ENCODE assay signal across 9 mouse cellular contexts in the genomic region with DNA sequence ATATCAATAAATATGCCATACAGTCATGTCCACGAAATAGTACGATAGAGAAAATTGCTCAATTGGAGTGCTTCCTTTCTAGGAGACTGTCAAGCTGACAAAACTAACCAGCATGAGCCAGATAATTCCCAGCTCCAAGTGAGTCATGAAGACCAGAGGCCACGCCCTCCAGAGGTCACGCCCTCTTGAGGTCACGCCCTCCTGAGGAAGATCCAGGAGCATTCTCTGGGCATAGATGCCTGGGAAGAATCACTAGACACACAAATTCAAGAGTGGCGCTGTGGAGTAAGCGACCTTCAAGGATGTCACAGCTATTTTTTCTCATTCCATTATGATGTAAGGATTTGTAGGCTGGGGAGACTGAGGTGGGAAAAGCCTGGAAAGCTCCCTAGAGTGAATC.
DNase-seq lines count a peak whose midpoint lies in the region; ATAC-seq lines count a peak whose summit lies in the region.
"Had no signal": no experiment of that assay in that cellular context is flagged by ENCODE, and none has a peak within 500 bp of the region (broad histone marks: within the 10 kb centered on the region; RNA-seq: fewer than 3 reads in every experiment).

No protein-coding gene starts in this region.

- peak; percentile 9 to 55 for DNase-seq in adrenal gland, adult (ENCODE audit: inconsistent age in 2 of 2, low spot score in 1 of 2)
- no peak for DNase-seq in adrenal gland, postnatal 4 days (ENCODE audit: low spot score in 2 of 2)
- DNase-seq in left cerebral cortex, adult 18-20 months (ENCODE audit: low spot score in 2 of 2), result peak; percentile 8 to 16
- no peak for DNase-seq in left cerebral cortex, adult 11 months (ENCODE audit: low spot score)
- peak; percentile 76 for DNase-seq in ZHBTc4 (ENCODE audit: low read depth, low spot score)
- peak; percentile 68 for DNase-seq in lung, postnatal 36 days
- DNase-seq in ovary, postnatal 14 days (ENCODE audit: low spot score), result no peak
- DNase-seq: layer of hippocampus, adult 9-11 months had no signal

- ATAC-seq in inflammation-experienced regulatory T-cells, adult 6 months, result no peak

Comparison
In these comparisons a context has a peak if more than half of its experiments do, and no peak if none do; other contexts are left out.
1. DNase-seq: peak in adrenal gland, adult (2 of 2), left cerebral cortex, adult 18-20 months (2 of 2), ZHBTc4 (single experiment) and lung, postnatal 36 days (single experiment); none in adrenal gland, postnatal 4 days (0 of 2), left cerebral cortex, adult 11 months (single experiment) and ovary, postnatal 14 days (single experiment).